Mouse (Mus musculus) neural tube, embryonic 15.5 days (tissue): ENCODE measurements around the gene CN725425. TPM values are rescaled to one million over a fixed set of nuclear protein-coding genes. Genes with fewer than 3 reads are reported as not detected.

Experiments
- ATAC-seq: fragments of 200-750 bp; cut with Nextera tagmentation; 2 replicates; pipeline ENCODE4 v1.8.0; 2017; ENCODE audit warnings: mild to moderate bottlenecking, moderate TSS enrichment, moderate library complexity; ENCODE audit not compliant: low FRiP score
- H3K27ac ChIP-seq: fragments of 300-500 bp; sonication (generic); replicated peaks from 2 replicates; pipeline ENCODE4 v1.5.1; 2015; ENCODE audit warnings: mild to moderate bottlenecking, inconsistent platforms
- H3K27me3 ChIP-seq: fragments of 300-500 bp; sonication (generic); replicated peaks from 2 replicates; pipeline ENCODE4 v1.6.1; 2015; ENCODE audit warnings: inconsistent platforms
- H3K36me3 ChIP-seq: fragments of 300-500 bp; sonication (generic); 2 replicates; pipeline ENCODE4 v1.6.1; 2015; ENCODE audit warnings: inconsistent platforms
- H3K4me1 ChIP-seq: fragments of 300-500 bp; sonication (generic); 2 replicates; pipeline ENCODE4 v1.6.1; 2015; ENCODE audit warnings: inconsistent platforms
- H3K4me2 ChIP-seq: fragments of 300-500 bp; sonication (generic); 2 replicates; pipeline ENCODE4 v1.6.1; 2015; ENCODE audit warnings: inconsistent platforms, mild to moderate bottlenecking, moderate library complexity
- H3K4me3 ChIP-seq: fragments of 300-500 bp; sonication (generic); replicated peaks from 2 replicates; pipeline ENCODE4 v1.5.1; 2015; ENCODE audit warnings: mild to moderate bottlenecking, inconsistent platforms
- H3K9ac ChIP-seq: fragments of 300-500 bp; sonication (generic); replicated peaks from 2 replicates; pipeline ENCODE4 v1.6.1; 2015; ENCODE audit warnings: mild to moderate bottlenecking, inconsistent platforms
- H3K9me3 ChIP-seq: fragments of 300-500 bp; sonication (generic); replicated peaks from 2 replicates; pipeline ENCODE4 v1.6.1; 2016; ENCODE audit warnings: inconsistent platforms
- whole genome bisulfite sequencing: fragments of 180-500 bp; shearing (Covaris S2); methylation state at CpG from one replicate; pipeline ENCODE4 v1.1.7; 2015; ENCODE audit warnings: mixed read lengths; 5-methylcytosine and 5-hydroxymethylcytosine counted together
- polyA plus RNA-seq: library from polyadenylated mRNA; unstranded; fragments of >200 nt; fragmentation: Nextera tagmentation; extraction: Ambion mirVana; gene quantifications from 2 replicates; pipeline ENCODE4 v1.2.1, GENCODE M21; 2015

Gene CN725425
- polyA plus RNA-seq, 1 experiment from 2014 or later: not detected

DNA sequence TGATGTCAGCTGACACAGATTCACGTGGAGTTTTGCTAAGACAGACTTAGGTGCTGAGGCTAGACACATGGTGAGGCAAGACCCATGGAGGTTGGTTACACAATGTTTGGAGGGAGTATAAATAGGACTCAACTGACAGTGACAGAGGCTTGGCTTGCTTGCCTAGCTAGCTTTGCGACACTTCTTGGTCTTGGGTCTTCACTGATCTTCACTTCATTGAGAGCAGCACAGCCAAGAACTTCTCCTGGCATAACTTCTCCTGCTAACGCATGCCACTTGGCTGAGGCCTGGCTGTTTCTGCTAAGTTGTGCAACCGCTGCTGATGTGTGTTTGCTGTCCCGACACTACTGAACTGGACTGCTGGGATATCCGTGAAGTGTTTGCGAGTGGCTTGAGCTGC is 83.5 kb downstream of the CN725425 start:
- Histone ChIP-seq H3K4me2 (no peak overlapping the region), H3K4me3 (no peak overlapping the region), H3K36me3 (no peaks in the 10 kb centered on the region), H3K27me3 (no peaks in the 10 kb centered on the region), H3K4me1 (no peaks in the 10 kb centered on the region), H3K27ac (no peak overlapping the region), H3K9me3 (no peaks in the 10 kb centered on the region), H3K9ac (no peak overlapping the region)
- ATAC-seq: no peak
- WGBS: 94% methylated on average over 7 of the region's 7 CpGs

DNA sequence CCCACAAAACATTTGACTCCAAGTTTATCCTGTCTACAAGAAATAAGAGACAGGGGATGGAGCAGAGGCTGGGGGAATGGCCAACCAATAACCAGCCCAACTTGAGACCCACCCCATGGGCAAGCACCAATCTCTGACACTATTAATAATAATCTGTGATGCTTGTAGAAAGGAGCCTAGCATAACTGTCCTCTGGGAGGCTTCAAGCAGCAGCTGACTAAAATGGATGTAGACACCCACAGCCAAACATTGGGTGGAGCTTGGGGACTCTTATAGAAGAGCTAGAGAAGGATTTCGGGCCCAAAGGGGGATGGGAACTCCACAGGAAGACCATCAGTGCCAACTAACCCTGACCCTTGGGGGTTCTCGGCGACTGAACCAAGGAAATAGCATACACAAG is 84.1 kb downstream of the CN725425 start:
- Histone ChIP-seq H3K27me3 (no peaks in the 10 kb centered on the region), H3K4me1 (no peaks in the 10 kb centered on the region), H3K36me3 (no peaks in the 10 kb centered on the region), H3K9ac (no peak overlapping the region), H3K4me2 (no peak overlapping the region), H3K4me3 (no peak overlapping the region), H3K27ac (no peak overlapping the region), H3K9me3 (no peaks in the 10 kb centered on the region)
- WGBS: 92% methylated on average over 3 of the region's 3 CpGs
- no peak for ATAC-seq

DNA sequence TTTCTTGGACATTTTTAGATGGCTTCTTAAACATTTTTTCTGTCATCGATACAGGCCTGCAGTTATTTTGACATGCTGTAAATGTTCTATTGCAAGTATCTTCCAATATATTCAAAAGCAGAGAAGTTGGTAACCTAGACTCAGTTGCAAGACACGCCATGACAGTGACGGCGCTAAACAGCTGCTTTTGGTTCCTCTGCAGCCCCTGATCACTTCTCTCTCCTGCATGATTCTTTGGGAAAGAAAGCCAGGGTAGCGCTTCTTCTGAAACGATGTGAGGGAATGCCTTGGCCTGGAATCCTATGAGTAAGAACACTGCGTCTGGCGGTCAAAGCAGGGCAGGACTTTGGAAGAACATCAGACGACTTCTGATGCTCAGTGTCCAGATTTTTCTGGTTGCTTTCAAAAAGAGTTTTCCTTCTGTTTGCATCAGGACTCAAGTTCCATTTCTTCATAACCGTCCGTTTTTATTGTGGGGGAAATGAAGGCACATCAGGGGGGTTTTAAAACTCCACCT is 100.1 kb downstream of the CN725425 start:
- no peak for ATAC-seq
- H3K4me1 ChIP-seq: no peaks in the 10 kb centered on the region
- no peak overlapping the region for H3K4me2 ChIP-seq
- H3K27me3 ChIP-seq: no peaks in the 10 kb centered on the region
- H3K9ac ChIP-seq: no peak overlapping the region
- H3K9me3 ChIP-seq: no peaks in the 10 kb centered on the region
- H3K4me3 ChIP-seq: no peak overlapping the region
- no peak overlapping the region for H3K27ac ChIP-seq
- WGBS: 88% methylated on average over 11 of the region's 11 CpGs
- no peaks in the 10 kb centered on the region for H3K36me3 ChIP-seq

DNA sequence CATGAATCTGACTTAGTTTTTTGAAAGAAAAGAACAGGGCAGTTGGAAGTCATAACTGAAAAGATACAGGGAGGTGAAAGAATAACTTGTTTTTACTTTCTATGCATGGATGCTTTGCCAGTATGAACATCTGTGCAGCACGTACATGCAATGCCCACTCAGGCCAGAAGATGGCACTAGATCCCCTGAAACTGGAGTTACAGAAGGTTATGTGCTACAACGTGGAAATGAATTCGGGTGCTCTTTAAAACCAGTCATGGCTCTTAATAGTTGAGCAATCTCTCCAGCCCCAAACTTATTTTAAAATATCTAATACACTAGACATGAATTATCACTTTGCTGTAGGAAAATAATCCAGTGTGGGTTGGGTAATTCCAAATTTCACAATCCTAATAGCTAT is 102.1 kb downstream of the CN725425 start:
- no peak for ATAC-seq
- no peak overlapping the region for H3K4me2 ChIP-seq

DNA sequence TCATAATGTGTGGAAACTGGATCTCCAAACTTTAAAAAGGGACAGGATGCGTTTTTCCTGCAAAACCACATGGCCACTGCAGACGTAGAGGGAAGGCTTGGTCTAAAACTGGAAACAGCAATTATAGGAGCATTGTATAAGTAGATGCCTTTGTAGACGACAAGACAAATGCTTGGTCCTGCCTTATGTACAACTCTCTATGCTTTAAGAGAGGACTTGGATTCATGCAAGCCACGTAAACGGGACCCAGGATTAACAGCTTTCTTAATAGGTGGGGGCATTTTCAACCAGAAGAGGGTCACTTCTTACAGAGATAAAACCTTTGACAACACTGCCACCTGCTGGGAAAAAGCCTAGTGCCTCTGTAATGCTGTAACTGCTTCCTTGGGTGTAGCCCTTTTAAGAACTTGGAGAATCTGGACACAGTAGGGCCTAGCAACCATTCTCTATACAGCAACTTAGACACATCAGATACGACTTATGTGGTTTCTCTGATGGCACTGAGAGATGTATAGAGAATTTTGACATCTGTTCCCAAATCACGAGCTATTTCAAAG is 105.1 kb downstream of the CN725425 start:
- Histone ChIP-seq H3K4me2 (no peak overlapping the region), H3K4me1 (no peaks in the 10 kb centered on the region)
- 47% methylated on average over 7 of the region's 7 CpGs for WGBS

More for the DNA sequence above, 102.1 kb downstream of the CN725425 start:
- Histone ChIP-seq H3K27ac (no peak overlapping the region), H3K9me3 (no peaks in the 10 kb centered on the region), H3K9ac (no peak overlapping the region), H3K27me3 (no peaks in the 10 kb centered on the region), H3K36me3 (no peaks in the 10 kb centered on the region), H3K4me1 (no peaks in the 10 kb centered on the region), H3K4me3 (no peak overlapping the region)
- 6% methylated on average over 3 of the region's 3 CpGs for WGBS

More for the DNA sequence above, 105.1 kb downstream of the CN725425 start:
- H3K9me3 ChIP-seq: no peaks in the 10 kb centered on the region
- H3K27me3 ChIP-seq: no peaks in the 10 kb centered on the region
- no peak overlapping the region for H3K27ac ChIP-seq
- no peaks in the 10 kb centered on the region for H3K36me3 ChIP-seq
- H3K4me3 ChIP-seq: no peak overlapping the region
- no peak overlapping the region for H3K9ac ChIP-seq
- ATAC-seq: no peak

Other genes with a start within 250 kb of the CN725425 start
- gene Kif21a, start 149.5 kb upstream of the CN725425 start, polyA plus RNA-seq: 34.8 and 40.1 TPM in 2 replicates
- gene Abcd2, start 7.7 kb upstream of the CN725425 start, polyA plus RNA-seq: 4.7 and 5.2 TPM in 2 replicates